Mouse (Mus musculus) ES-Bruce4 (cell line): ENCODE results near the gene Sema5b. TPM values are rescaled to one million over a fixed set of nuclear protein-coding genes. Genes with fewer than 3 reads are reported as not detected.
A peak's percentile ranks its signal among the peaks of the same experiment; 100 is the strongest.

Experiments used
- H3K27ac ChIP-seq: 2 replicates; pipeline ENCODE4 v1.5.1; 2012; ENCODE audit warnings: low read length, inconsistent platforms; ENCODE audit not compliant: insufficient read depth
- H3K27me3 ChIP-seq: 2 replicates; pipeline ENCODE4 v1.6.1; 2012; ENCODE audit warnings: mild to moderate bottlenecking, low read length, inconsistent platforms; ENCODE audit not compliant: control insufficient read depth, poor library complexity, insufficient read depth, severe bottlenecking
- H3K36me3 ChIP-seq: 2 replicates; pipeline ENCODE4 v1.6.1; 2012; ENCODE audit warnings: inconsistent platforms, mild to moderate bottlenecking, low read length, moderate library complexity; ENCODE audit not compliant: control insufficient read depth, poor library complexity, insufficient read depth, severe bottlenecking
- H3K4me1 ChIP-seq: one replicate; pipeline ENCODE4 v1.8.1; 2011; ENCODE audit warnings: low read length; ENCODE audit not compliant: control insufficient read depth, insufficient read depth
- H3K4me3 ChIP-seq: 2 replicates; pipeline ENCODE4 v1.5.1; 2011; ENCODE audit warnings: low read depth, mild to moderate bottlenecking, low read length
- H3K9ac ChIP-seq: 2 replicates; pipeline ENCODE4 v1.6.1; 2012; ENCODE audit warnings: low read depth, mild to moderate bottlenecking, inconsistent platforms; ENCODE audit not compliant: poor library complexity, severe bottlenecking
- H3K9me3 ChIP-seq: replicated peaks from 2 replicates; pipeline ENCODE4 v1.6.1; 2012; ENCODE audit warnings: mild to moderate bottlenecking, low read length, inconsistent platforms; ENCODE audit not compliant: control insufficient read depth, poor library complexity, insufficient read depth, severe bottlenecking
- CTCF ChIP-seq: IDR thresholded peaks from one replicate; pipeline ENCODE4 v1.8.1; 2011; ENCODE audit warnings: low read depth, low read length
- EP300 ChIP-seq: IDR thresholded peaks from 2 replicates; pipeline ENCODE4 v1.6.1; 2011; ENCODE audit warnings: low read depth, low read length; ENCODE audit not compliant: insufficient read depth
- POLR2A ChIP-seq: IDR thresholded peaks from one replicate; pipeline ENCODE4 v1.8.1; 2011; ENCODE audit warnings: low read length; ENCODE audit not compliant: insufficient read depth
- polyA plus RNA-seq: library from polyadenylated mRNA; stranded (reverse); fragments of >200 nt; gene quantifications from 2 replicates; pipeline ENCODE4 v1.2.4, GENCODE M21; 2011; ENCODE audit warnings: low read depth; ENCODE audit not compliant: missing spikeins, insufficient read depth, insufficient read length

The Sema5b gene
- polyA plus RNA-seq, 1 experiment: 1.6 TPM

DNA sequence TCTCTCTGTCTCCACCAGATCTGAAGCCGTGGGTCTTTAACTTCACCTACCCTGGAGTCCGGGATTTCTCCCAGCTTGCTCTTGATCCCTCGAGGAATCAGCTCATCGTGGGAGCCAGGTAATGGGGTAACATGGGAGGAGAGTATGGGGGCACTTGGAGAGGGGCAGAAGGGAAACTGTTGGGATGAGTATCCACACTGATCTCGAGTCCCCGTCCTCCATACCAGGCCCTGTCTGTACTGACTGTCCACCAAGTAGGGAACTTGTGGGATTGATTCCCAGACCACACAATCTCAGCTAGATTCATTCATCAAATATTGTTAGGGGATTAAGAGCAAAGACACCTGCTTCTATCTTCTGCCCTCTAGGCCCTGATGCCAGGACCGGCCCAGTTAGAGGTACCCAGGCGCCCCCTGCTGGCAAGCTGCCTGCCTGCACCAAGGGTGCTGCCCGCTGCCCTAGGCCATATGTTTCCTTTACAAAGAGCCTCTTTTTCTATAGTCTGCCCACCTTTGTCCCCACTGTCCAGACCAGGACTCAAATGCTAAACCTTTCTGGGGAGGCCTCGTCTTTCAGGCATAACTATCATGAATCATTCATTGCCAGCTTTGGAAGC is 87.2 kb downstream of the Sema5b start:
- Histone ChIP-seq H3K36me3 (no peaks in the 10 kb centered on the region), H3K4me3 (no peak overlapping the region), H3K9me3 (no peaks in the 10 kb centered on the region), H3K27ac (no peak overlapping the region), H3K9ac (no peak overlapping the region), H3K27me3 (no peaks in the 10 kb centered on the region), H3K4me1 (peaks cover 2% of the 10 kb centered on the region)
- TF ChIP-seq CTCF (peak; percentile 90), POLR2A (no peak), EP300 (no peak)

DNA sequence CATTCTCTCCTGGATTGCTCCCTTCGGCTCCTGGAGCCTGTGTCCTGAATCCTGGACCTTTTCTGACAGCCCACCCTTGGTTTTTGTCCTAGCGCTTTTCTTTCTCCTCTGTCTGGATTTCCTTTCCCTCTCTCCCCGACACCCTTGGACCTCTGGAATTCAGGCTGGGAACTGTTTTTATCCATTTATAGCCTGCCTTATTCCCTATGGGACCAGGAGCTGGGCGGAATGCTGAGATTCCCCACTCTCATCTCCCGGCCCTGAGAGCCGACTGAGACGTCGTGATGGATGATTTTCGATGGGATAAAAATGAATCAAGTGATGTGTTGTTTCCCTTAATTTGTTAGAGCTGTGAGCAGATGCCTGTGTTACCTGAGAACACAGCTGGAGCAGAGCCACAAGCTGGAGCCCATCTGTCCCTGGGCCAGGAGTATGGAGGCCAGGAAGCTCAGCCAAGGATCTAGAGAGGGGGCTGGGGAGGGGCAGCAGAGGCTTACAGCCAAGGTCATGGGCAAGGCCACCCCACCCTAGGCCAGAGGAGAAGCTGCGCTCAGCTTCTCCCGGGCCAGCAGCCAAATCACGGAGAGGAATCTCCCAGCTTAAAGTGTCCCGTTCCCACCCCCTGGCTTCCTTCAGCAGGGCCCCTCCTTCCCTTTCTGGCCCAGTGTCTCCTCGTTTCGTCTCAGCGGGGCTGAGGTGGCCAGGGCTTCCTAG is 89.7 kb downstream of the Sema5b start:
- Histone ChIP-seq H3K9me3 (no peaks in the 10 kb centered on the region), H3K27ac (no peak overlapping the region), H3K36me3 (no peaks in the 10 kb centered on the region), H3K4me1 (peaks cover 2% of the 10 kb centered on the region), H3K9ac (no peak overlapping the region), H3K27me3 (no peaks in the 10 kb centered on the region), H3K4me3 (no peak overlapping the region)
- TF ChIP-seq CTCF: no peak
- no peak for TF ChIP-seq POLR2A
- no peak for TF ChIP-seq EP300

- H3K27ac ChIP-seq: no peak overlapping the region
- peaks cover 2% of the 10 kb centered on the region for H3K4me1 ChIP-seq
- H3K36me3 ChIP-seq: no peaks in the 10 kb centered on the region
- no peaks in the 10 kb centered on the region for H3K27me3 ChIP-seq
- no peak overlapping the region for H3K9ac ChIP-seq
- no peak overlapping the region for H3K4me3 ChIP-seq
- no peaks in the 10 kb centered on the region for H3K9me3 ChIP-seq
- TF ChIP-seq CTCF (no peak), POLR2A (no peak), EP300 (no peak)
These were observed 92.1 kb downstream of the Sema5b start for GRCm38 (mm10) chr16:35633058-35633457.

DNA sequence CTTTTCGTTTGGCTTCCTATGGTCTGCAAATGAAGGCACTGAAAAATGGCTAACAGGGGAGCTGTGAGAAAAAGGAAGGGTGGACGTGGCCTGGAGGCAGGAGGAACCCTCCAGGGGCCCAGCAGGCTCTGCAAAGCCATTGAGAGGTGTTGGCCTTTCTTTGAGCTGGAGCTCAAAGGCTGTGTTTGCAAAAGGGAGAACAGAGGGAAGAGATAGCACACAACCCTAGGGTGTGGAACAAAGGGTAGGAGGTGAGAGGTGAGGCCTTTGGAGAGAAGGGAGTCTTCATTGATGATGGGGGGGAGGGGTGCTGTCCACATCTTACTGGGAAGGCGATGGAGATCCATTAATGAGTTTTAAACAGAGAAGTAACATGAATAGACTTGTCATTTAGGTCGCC is 94.0 kb downstream of the Sema5b start:
- Histone ChIP-seq H3K36me3 (no peaks in the 10 kb centered on the region), H3K4me3 (no peak overlapping the region), H3K27me3 (no peaks in the 10 kb centered on the region), H3K27ac (no peak overlapping the region), H3K4me1 (no peaks in the 10 kb centered on the region), H3K9me3 (no peaks in the 10 kb centered on the region), H3K9ac (no peak overlapping the region)
- TF ChIP-seq POLR2A (no peak), CTCF (no peak), EP300 (no peak)

- Histone ChIP-seq H3K36me3 (no peaks in the 10 kb centered on the region), H3K4me1 (no peaks in the 10 kb centered on the region), H3K9me3 (no peaks in the 10 kb centered on the region), H3K4me3 (no peak overlapping the region), H3K9ac (no peak overlapping the region), H3K27ac (no peak overlapping the region), H3K27me3 (0 out of 2 replicates have a peak, but pooled peaks cover 1% of the 10 kb centered on the region)
- TF ChIP-seq CTCF: no peak
- TF ChIP-seq EP300: no peak
- TF ChIP-seq POLR2A: no peak
These were observed 98.6 kb downstream of the Sema5b start for GRCm38 (mm10) chr16:35639505-35639904.

DNA sequence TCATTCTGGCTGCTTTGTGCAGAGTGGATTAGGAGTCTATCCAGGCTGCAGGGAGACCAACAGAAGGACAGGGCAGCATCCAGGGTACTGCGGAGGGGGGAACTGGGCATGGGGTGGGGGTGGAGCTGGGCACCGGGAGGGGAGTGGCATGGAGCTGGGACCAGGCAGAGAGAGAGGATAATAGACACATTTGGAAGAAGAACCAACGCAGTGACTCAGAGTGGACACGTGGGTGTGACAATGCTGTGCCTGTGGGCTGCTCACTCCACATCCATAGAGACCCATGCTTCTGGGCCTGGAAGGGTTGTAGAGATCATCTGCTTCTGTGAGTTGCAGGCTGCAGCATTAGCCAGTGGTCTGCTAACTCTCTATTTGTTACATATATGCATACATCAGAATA is 107.9 kb downstream of the Sema5b start:
- no peaks in the 10 kb centered on the region for H3K36me3 ChIP-seq
- no peaks in the 10 kb centered on the region for H3K9me3 ChIP-seq
- TF ChIP-seq POLR2A (no peak), CTCF (no peak), EP300 (no peak)
- no peak overlapping the region for H3K9ac ChIP-seq
- H3K4me3 ChIP-seq: no peak overlapping the region
- H3K27me3 ChIP-seq: no peaks in the 10 kb centered on the region
- no peak overlapping the region for H3K27ac ChIP-seq
- no peaks in the 10 kb centered on the region for H3K4me1 ChIP-seq
